Mouse (Mus musculus): ENCODE measurements around the gene Ccdc63. TPM values are rescaled to one million over a fixed set of nuclear protein-coding genes. Genes with fewer than 3 reads are reported as not detected.
A peak's percentile ranks its signal among the peaks of the same experiment; 100 is the strongest.
"Not testable (repeated sequence)": the region's sequence is repeated elsewhere in the genome, so short reads cannot be mapped to it uniquely, and the experiment has no call there.

Ccdc63 gene
- polyA plus RNA-seq, 1 experiment from 2014 or later = not detected

- Histone ChIP-seq H3K4me1 (ENCODE audit: control insufficient read depth, insufficient read depth, low read length) (peaks cover 7% of the 10 kb centered on the region; the same call in 1 of the 2 replicates), H3K36me3 (ENCODE audit: control insufficient read depth, insufficient read depth, low read length) (no peaks in the 10 kb centered on the region), H3K9me3 (ENCODE audit: control insufficient read depth, low read depth, low read length) (no peaks in the 10 kb centered on the region), H3K4me3 (ENCODE audit: low read depth, low read length) (no peak overlapping the region), H3K27me3 (ENCODE audit: control insufficient read depth, insufficient read depth, low read length) (no peaks in the 10 kb centered on the region), H3K4me2 (replicated peaks; ENCODE audit: low read depth, low read length) (peak overlapping the region; percentile 39), H3K27ac (ENCODE audit: low read length) (peak overlapping the region; percentile 87), H3K9ac (replicated peaks; ENCODE audit: low read depth, low read length) (no peak overlapping the region)
- peak; percentile 12; the same call in 1 of the 2 replicates for ATAC-seq (ENCODE audit: insufficient number of reproducible peaks, insufficient read depth, low FRiP score, low read depth)
- WGBS = 44% methylated on average over 15 of the region's 15 CpGs
Observed at GRCm38 (mm10) chr5:122145381-122146055, 4.9 kb upstream of the Ccdc63 start.

- Histone ChIP-seq H3K36me3 (ENCODE audit: control insufficient read depth, insufficient read depth, low read length) (no peaks in the 10 kb centered on the region), H3K27ac (ENCODE audit: low read length) (peak overlapping the region; percentile 87; the same call in 1 of the 2 replicates), H3K4me2 (replicated peaks; ENCODE audit: low read depth, low read length) (0 out of 2 replicates have a peak overlapping the region, but pooled peaks have one; percentile 39), H3K9me3 (ENCODE audit: control insufficient read depth, low read depth, low read length) (no peaks in the 10 kb centered on the region), H3K27me3 (ENCODE audit: control insufficient read depth, insufficient read depth, low read length) (no peaks in the 10 kb centered on the region), H3K9ac (replicated peaks; ENCODE audit: low read depth, low read length) (no peak overlapping the region), H3K4me3 (ENCODE audit: low read depth, low read length) (no peak overlapping the region), H3K4me1 (ENCODE audit: control insufficient read depth, insufficient read depth, low read length) (peaks cover 7% of the 10 kb centered on the region; the same call in 1 of the 2 replicates)
- ATAC-seq (ENCODE audit: insufficient number of reproducible peaks, insufficient read depth, low FRiP score, low read depth) = no peak
- WGBS = 83% methylated on average over 4 of the region's 4 CpGs
Observed at GRCm38 (mm10) chr5:122144825-122145224, 4.2 kb upstream of the Ccdc63 start.

- Histone ChIP-seq H3K4me1 (ENCODE audit: control insufficient read depth, insufficient read depth, low read length) (peaks cover 7% of the 10 kb centered on the region; the same call in 1 of the 2 replicates), H3K4me3 (ENCODE audit: low read depth, low read length) (no peak overlapping the region), H3K36me3 (ENCODE audit: control insufficient read depth, insufficient read depth, low read length) (no peaks in the 10 kb centered on the region), H3K4me2 (replicated peaks; ENCODE audit: low read depth, low read length) (no peak overlapping the region), H3K9me3 (ENCODE audit: control insufficient read depth, low read depth, low read length) (no peaks in the 10 kb centered on the region), H3K27ac (ENCODE audit: low read length) (no peak overlapping the region), H3K27me3 (ENCODE audit: control insufficient read depth, insufficient read depth, low read length) (no peaks in the 10 kb centered on the region), H3K9ac (replicated peaks; ENCODE audit: low read depth, low read length) (no peak overlapping the region)
- WGBS = 90% methylated on average over 15 of the region's 15 CpGs
- no peak for ATAC-seq (ENCODE audit: insufficient number of reproducible peaks, insufficient read depth, low FRiP score, low read depth)
Observed at GRCm38 (mm10) chr5:122143543-122143942, 2.9 kb upstream of the Ccdc63 start.

- Histone ChIP-seq H3K9me3 (ENCODE audit: control insufficient read depth, low read depth, low read length) (no peaks in the 10 kb centered on the region), H3K9ac (replicated peaks; ENCODE audit: low read depth, low read length) (no peak overlapping the region), H3K36me3 (ENCODE audit: control insufficient read depth, insufficient read depth, low read length) (no peaks in the 10 kb centered on the region), H3K27me3 (ENCODE audit: control insufficient read depth, insufficient read depth, low read length) (no peaks in the 10 kb centered on the region), H3K4me2 (replicated peaks; ENCODE audit: low read depth, low read length) (no peak overlapping the region), H3K27ac (ENCODE audit: low read length) (no peak overlapping the region), H3K4me1 (ENCODE audit: control insufficient read depth, insufficient read depth, low read length) (peaks cover 7% of the 10 kb centered on the region; the same call in 1 of the 2 replicates), H3K4me3 (ENCODE audit: low read depth, low read length) (no peak overlapping the region)
- 59% methylated on average over 7 of the region's 8 CpGs for WGBS
- no peak for ATAC-seq (ENCODE audit: insufficient number of reproducible peaks, insufficient read depth, low FRiP score, low read depth)
Observed at GRCm38 (mm10) chr5:122142230-122142992, 1.8 kb upstream of the Ccdc63 start.

- not testable (repeated sequence) for H3K27me3 ChIP-seq (ENCODE audit: control insufficient read depth, insufficient read depth, low read length); H3K27ac ChIP-seq (ENCODE audit: low read length); H3K9me3 ChIP-seq (ENCODE audit: control insufficient read depth, low read depth, low read length); H3K4me2 ChIP-seq (replicated peaks; ENCODE audit: low read depth, low read length); H3K4me1 ChIP-seq (ENCODE audit: control insufficient read depth, insufficient read depth, low read length); H3K36me3 ChIP-seq (ENCODE audit: control insufficient read depth, insufficient read depth, low read length); ATAC-seq (ENCODE audit: insufficient number of reproducible peaks, insufficient read depth, low FRiP score, low read depth); H3K9ac ChIP-seq (replicated peaks; ENCODE audit: low read depth, low read length); H3K4me3 ChIP-seq (ENCODE audit: low read depth, low read length)
- 74% methylated on average over 2 of the region's 2 CpGs for WGBS
Observed at GRCm38 (mm10) chr5:122139771-122140170, 852 bp downstream of the Ccdc63 start.

GRCm38 (mm10) chr5:122138856-122139255 lies 1.8 kb downstream of the Ccdc63 start:
- 75% methylated on average over 15 of the region's 15 CpGs for WGBS
- no peak for ATAC-seq (ENCODE audit: insufficient number of reproducible peaks, insufficient read depth, low FRiP score, low read depth)
- H3K27ac ChIP-seq (ENCODE audit: low read length) = no peak overlapping the region

GRCm38 (mm10) chr5:122136508-122137408 lies 3.9 kb downstream of the Ccdc63 start:
- Histone ChIP-seq H3K4me3 (ENCODE audit: low read depth, low read length) (no peak overlapping the region), H3K36me3 (ENCODE audit: control insufficient read depth, insufficient read depth, low read length) (no peaks in the 10 kb centered on the region), H3K9ac (replicated peaks; ENCODE audit: low read depth, low read length) (no peak overlapping the region), H3K27ac (ENCODE audit: low read length) (no peak overlapping the region), H3K4me1 (ENCODE audit: control insufficient read depth, insufficient read depth, low read length) (0 out of 2 replicates have a peak, but pooled peaks cover 5% of the 10 kb centered on the region), H3K27me3 (ENCODE audit: control insufficient read depth, insufficient read depth, low read length) (no peaks in the 10 kb centered on the region), H3K4me2 (replicated peaks; ENCODE audit: low read depth, low read length) (no peak overlapping the region), H3K9me3 (ENCODE audit: control insufficient read depth, low read depth, low read length) (no peaks in the 10 kb centered on the region)
- WGBS = 57% methylated on average over 14 of the region's 14 CpGs
- ATAC-seq (ENCODE audit: insufficient number of reproducible peaks, insufficient read depth, low FRiP score, low read depth) = no peak

More at GRCm38 (mm10) chr5:122138856-122139255, 1.8 kb downstream of the Ccdc63 start:
- 0 out of 2 replicates have a peak, but pooled peaks cover 5% of the 10 kb centered on the region for H3K4me1 ChIP-seq (ENCODE audit: control insufficient read depth, insufficient read depth, low read length)
- H3K4me3 ChIP-seq (ENCODE audit: low read depth, low read length) = no peak overlapping the region
- no peaks in the 10 kb centered on the region for H3K27me3 ChIP-seq (ENCODE audit: control insufficient read depth, insufficient read depth, low read length)
- no peak overlapping the region for H3K9ac ChIP-seq (replicated peaks; ENCODE audit: low read depth, low read length)
- no peak overlapping the region for H3K4me2 ChIP-seq (replicated peaks; ENCODE audit: low read depth, low read length)
- H3K36me3 ChIP-seq (ENCODE audit: control insufficient read depth, insufficient read depth, low read length) = no peaks in the 10 kb centered on the region
- H3K9me3 ChIP-seq (ENCODE audit: control insufficient read depth, low read depth, low read length) = no peaks in the 10 kb centered on the region

Data from stomach, embryonic 14.5 days (tissue).